Comparison of ENCODE assay signal across 8 mouse cellular contexts in the genomic region with DNA sequence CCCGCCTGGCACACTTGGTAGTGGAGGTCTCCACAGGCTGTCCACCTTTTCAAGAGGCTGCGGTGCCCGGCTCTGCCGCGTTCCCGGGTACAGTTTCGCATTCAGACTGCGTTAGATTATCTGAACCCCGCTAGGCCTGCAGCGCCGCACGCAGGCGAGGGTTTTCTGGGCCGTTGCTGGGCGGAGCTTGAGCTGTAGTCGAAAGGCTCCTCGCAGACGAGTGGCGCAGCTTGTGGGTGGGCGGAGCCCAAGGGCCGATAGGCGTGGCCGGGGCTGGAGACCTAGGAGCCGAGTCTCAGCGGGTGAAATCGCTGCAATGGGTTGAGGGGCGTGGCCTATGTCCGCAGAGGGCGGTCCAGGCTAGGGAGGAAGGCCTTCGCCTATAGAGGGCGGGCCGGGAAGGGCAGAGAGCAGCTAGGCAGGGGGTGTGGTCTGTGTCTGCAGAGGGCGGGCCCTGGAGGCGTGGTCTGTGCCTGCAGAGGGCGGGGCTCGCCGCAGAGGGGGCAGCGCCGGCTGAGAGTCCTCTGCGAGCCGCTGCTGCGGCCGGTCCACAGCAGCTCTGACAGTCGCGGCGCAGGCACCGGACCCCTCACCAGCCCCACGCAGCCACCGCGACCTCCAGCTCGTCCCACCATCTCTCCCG. TPM values are rescaled to one million over a fixed set of nuclear protein-coding genes. Genes with fewer than 3 reads are reported as not detected.
DNase-seq lines count a peak whose midpoint lies in the region; ATAC-seq lines count a peak whose summit lies in the region.

No protein-coding gene starts in this region.

- peak; percentile 99 for DNase-seq in WW6 (ENCODE audit: low read depth, low spot score)
- DNase-seq in cerebellum, postnatal 4 days (ENCODE audit: low spot score in 2 of 2) = peak; percentile 91 to 97
- peak; percentile 100 for DNase-seq in gastrocnemius, adult 18-20 months (ENCODE audit: low spot score)
- DNase-seq in left cerebral cortex, adult 18-20 months (ENCODE audit: low spot score in 2 of 2) = peak; percentile 98 to 99
- DNase-seq in right cerebral cortex, adult 18-20 months = peak; percentile 99
- peak; percentile 94 for DNase-seq in urinary bladder, postnatal 10 days (ENCODE audit: low spot score)

- H3K36me3 ChIP-seq in hindbrain, embryonic 16.5 days (ENCODE audit: control insufficient read depth, insufficient read depth, low read length) = no peaks in the 10 kb centered on the region; the same call in 1 of the 2 replicates
- H3K36me3 ChIP-seq in macrophage (ENCODE audit: inconsistent target) = no peaks in the 10 kb centered on the region; the same call in 1 of the 2 replicates

- H3K79me2 ChIP-seq in macrophage (ENCODE audit: inconsistent target) = peaks cover 40% of the 10 kb centered on the region

- peak overlapping the region; percentile 92 for H3K4me3 ChIP-seq in hindbrain, embryonic 16.5 days (ENCODE audit: low read length)
- H3K4me3 ChIP-seq in macrophage (ENCODE audit: inconsistent target) = peak overlapping the region; percentile 20; the same call in 1 of the 2 replicates

- peak overlapping the region; percentile 93 for H3K27ac ChIP-seq in hindbrain, embryonic 16.5 days (ENCODE audit: low read depth, low read length)
- H3K27ac ChIP-seq in macrophage = peak overlapping the region; percentile 39

- H3K4me1 ChIP-seq in hindbrain, embryonic 16.5 days (ENCODE audit: control insufficient read depth, insufficient read depth, low read depth, low read length) = peaks cover 30% of the 10 kb centered on the region

- WGBS in hindbrain, embryonic 16.5 days = under 1% methylated on average over 47 of the region's 52 CpGs
- WGBS in macrophage (ENCODE audit: missing documents) = 1% methylated on average over 48 of the region's 52 CpGs

- peak overlapping the region; percentile 83 for H3K4me2 ChIP-seq in hindbrain, embryonic 16.5 days (ENCODE audit: low read length)

- H3K27me3 ChIP-seq in hindbrain, embryonic 16.5 days (replicated peaks; ENCODE audit: control insufficient read depth, insufficient read depth, low read length) = no peaks in the 10 kb centered on the region

- H3K9ac ChIP-seq in hindbrain, embryonic 16.5 days (ENCODE audit: low read depth, low read length) = peak overlapping the region; percentile 79

- peak; percentile 97 for ATAC-seq in hindbrain, embryonic 16.5 days

- H3K9me3 ChIP-seq in hindbrain, embryonic 16.5 days (ENCODE audit: control insufficient read depth, low read length) = no peaks in the 10 kb centered on the region

RNA-seq across cellular contexts. Expression of a gene that starts 28.7 kb away (rescaled TPM):
- not detected for total RNA-seq in gastrocnemius, adult 18-20 months (2021)
- polyA plus RNA-seq in hindbrain, embryonic 16.5 days (2015; fragmentation: Nextera tagmentation; extraction: Ambion mirVana) = not detected in 2 replicates
- total RNA-seq in left cerebral cortex, adult 18-20 months (2021) = under 1 TPM in 1 of 2 experiments, not detected in 1; 0.12 TPM
- total RNA-seq in macrophage (2018; cell fraction: chromatin; rRNA removed) = under 1 TPM in 1 of 26 experiments, not detected in 25; 0.20 TPM
- not detected for total RNA-seq in macrophage (2018; cell fraction: cytosol; rRNA removed)
- not detected for total RNA-seq in macrophage (2018; cell fraction: nucleus; rRNA removed)
- not detected in 3 replicates for polyA plus RNA-seq in macrophage (2018)

RNA-seq across cellular contexts. Expression of a gene that starts 43.9 kb away (rescaled TPM):
- total RNA-seq in gastrocnemius, adult 18-20 months (2021) = 1 to 10 TPM; 1.4 to 2.4 TPM
- polyA plus RNA-seq in hindbrain, embryonic 16.5 days (2015; fragmentation: Nextera tagmentation; extraction: Ambion mirVana) = 3.5 and 3.9 TPM in 2 replicates
- 10 to 100 TPM; 18.8 to 19.4 TPM for total RNA-seq in left cerebral cortex, adult 18-20 months (2021)
- 10 to 100 TPM in 14 of 26 experiments, 1 to 10 TPM in 12; 3.0 to 20.2 (median 10.5) TPM for total RNA-seq in macrophage (2018; cell fraction: chromatin; rRNA removed)
- total RNA-seq in macrophage (2018; cell fraction: cytosol; rRNA removed) = 10 to 100 TPM in 19 of 26 experiments, 1 to 10 TPM in 7; 4.3 to 16.6 (median 13.7) TPM
- 10 to 100 TPM in 18 of 26 experiments, 1 to 10 TPM in 8; 6.5 to 31.0 (median 14.2) TPM for total RNA-seq in macrophage (2018; cell fraction: nucleus; rRNA removed)
- polyA plus RNA-seq in macrophage (2018) = 7.6 to 14.8 TPM (median 8.4 TPM) in 3 replicates

RNA-seq across cellular contexts. Expression of a gene that starts 48.4 kb away (rescaled TPM):
- total RNA-seq in gastrocnemius, adult 18-20 months (2021) = 10 to 100 TPM; 57.6 to 64.8 TPM
- polyA plus RNA-seq in hindbrain, embryonic 16.5 days (2015; fragmentation: Nextera tagmentation; extraction: Ambion mirVana) = 31.9 and 35.4 TPM in 2 replicates
- 10 to 100 TPM; 17.6 to 19.1 TPM for total RNA-seq in left cerebral cortex, adult 18-20 months (2021)
- total RNA-seq in macrophage (2018; cell fraction: chromatin; rRNA removed) = 10 to 100 TPM in 12 of 26 experiments, 1 to 10 TPM in 14; 2.3 to 22.2 (median 7.9) TPM
- 10 to 100 TPM in 11 of 26 experiments, 1 to 10 TPM in 15; 5.6 to 14.9 (median 9.5) TPM for total RNA-seq in macrophage (2018; cell fraction: cytosol; rRNA removed)
- 10 to 100 TPM in 4 of 26 experiments, 1 to 10 TPM in 22; 2.7 to 13.3 (median 6.7) TPM for total RNA-seq in macrophage (2018; cell fraction: nucleus; rRNA removed)
- polyA plus RNA-seq in macrophage (2018) = 5.2 to 11.2 TPM (median 9.2 TPM) in 3 replicates

Comparison
In these comparisons a context has a peak if more than half of its experiments do, and no peak if none do; other contexts are left out.
1. Peak in every context shown above with its lines: DNase-seq, ATAC-seq, H3K4me3 ChIP-seq and H3K27ac ChIP-seq.
2. RNA of a gene that starts 43.9 kb away (total RNA-seq): 18.8 to 19.4 TPM in left cerebral cortex, adult 18-20 months; 1.4 to 2.4 TPM in gastrocnemius, adult 18-20 months; every median in the first group is over 4 times any median in the second.